Mouse (Mus musculus): ENCODE measurements at regions not wholly inside any gene's neighbourhood (a gene's known extent, or its start where the extent isn't known, plus 50 kb on each side); places are given as distances from the start of the nearest gene placed in this dataset.

DNA sequence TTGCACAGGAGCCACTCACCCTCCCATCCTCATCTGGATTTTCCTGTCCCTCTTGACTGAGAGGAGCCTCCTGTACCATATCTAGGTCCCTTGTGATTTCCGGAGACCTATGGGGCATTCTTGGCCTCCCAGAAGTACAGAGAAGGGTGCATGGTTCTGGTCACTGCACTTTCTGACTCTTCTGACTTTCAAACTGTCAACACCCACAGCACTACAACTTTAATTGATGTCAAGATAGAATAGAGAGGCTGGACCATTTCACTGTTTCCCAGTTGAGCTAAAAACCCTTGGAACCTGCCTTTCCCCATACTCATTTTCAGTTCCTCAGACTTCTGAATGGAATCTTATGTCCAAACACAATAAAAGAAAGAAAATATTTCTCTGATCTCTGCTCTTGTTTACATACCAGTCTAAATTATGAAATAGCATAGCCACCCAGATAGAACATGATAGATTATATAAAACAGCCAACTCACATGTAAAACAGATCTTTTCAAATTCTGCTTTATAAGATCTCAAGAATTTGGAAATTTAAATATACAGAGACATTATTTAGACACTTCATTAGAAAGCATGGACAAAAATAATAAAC is 144.2 kb downstream of the Ptger3 start:
- no peak for DNase-seq (ENCODE audit: low spot score in 2 of 2)

- no peak for DNase-seq (ENCODE audit: low spot score in 2 of 2)
Measured at GRCm38 (mm10) chr3:157699961-157700360, 133.3 kb downstream of the Ptger3 start.

DNA sequence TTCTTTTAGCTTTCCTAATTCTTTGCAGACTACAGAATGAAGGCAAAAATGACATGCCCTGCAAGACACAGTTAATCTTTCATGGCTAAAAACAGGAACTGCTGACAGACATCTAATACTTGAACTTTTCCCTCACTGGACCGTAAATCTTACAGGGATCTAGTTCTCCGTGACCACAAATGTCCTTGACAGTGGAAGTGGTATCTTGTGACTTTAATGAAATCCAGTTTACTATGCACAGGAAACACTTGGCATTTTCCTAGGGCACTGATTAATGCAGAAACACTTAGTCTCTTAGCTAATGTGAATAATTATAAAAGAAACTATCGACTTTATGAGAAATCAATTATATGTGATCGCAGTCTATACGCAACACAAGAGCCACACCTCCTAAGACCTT is 131.8 kb downstream of the Ptger3 start:
- no peak for DNase-seq (ENCODE audit: low spot score in 2 of 2)

DNA sequence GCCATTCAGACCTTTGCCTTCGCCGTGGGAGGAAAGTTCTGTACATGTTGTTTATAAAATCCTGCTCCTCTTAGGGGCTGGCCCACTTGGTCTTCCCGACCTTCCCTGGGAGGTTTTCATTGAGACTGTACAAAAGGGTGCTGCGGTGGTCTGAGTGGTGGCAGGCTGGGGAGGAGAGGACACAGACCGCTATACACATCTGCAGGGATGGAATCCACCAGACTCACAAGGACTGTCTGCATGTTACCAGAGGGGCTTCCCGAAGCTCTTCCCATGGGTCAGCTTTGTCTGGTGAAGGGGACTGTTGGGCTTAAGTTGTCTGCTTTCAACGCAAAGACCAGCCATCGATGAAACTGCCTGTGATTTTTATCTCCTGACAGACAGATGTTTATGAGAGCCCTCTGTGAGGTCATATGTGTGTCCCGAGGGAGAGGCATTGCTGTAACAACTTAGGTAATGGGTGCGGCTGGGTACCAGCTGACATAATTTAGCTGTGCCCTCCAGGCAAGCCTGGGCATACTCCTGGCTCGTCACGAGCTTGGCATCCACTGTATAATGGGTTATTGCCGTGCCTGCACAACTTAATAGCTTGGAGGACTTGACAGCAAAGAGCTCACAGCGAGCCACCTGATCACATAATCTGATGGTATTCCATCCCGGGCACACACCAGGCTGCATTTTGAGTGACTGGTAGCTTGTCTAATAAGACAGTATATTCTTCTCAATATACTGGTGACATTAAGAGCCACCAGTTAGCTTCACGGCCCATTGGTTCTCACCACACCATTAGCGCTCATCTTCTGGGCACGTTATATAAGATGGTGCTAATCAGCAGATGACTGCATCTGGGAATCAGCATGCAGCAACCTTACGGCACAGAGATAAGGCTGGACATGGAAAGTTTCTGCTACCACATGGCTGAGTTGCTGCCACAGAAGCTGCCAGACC is 128.7 kb downstream of the Ptger3 start:
- no peak for DNase-seq (ENCODE audit: low spot score in 2 of 2)
